Mouse (Mus musculus): ENCODE data around the gene Rflna.

The Rflna gene

DNA sequence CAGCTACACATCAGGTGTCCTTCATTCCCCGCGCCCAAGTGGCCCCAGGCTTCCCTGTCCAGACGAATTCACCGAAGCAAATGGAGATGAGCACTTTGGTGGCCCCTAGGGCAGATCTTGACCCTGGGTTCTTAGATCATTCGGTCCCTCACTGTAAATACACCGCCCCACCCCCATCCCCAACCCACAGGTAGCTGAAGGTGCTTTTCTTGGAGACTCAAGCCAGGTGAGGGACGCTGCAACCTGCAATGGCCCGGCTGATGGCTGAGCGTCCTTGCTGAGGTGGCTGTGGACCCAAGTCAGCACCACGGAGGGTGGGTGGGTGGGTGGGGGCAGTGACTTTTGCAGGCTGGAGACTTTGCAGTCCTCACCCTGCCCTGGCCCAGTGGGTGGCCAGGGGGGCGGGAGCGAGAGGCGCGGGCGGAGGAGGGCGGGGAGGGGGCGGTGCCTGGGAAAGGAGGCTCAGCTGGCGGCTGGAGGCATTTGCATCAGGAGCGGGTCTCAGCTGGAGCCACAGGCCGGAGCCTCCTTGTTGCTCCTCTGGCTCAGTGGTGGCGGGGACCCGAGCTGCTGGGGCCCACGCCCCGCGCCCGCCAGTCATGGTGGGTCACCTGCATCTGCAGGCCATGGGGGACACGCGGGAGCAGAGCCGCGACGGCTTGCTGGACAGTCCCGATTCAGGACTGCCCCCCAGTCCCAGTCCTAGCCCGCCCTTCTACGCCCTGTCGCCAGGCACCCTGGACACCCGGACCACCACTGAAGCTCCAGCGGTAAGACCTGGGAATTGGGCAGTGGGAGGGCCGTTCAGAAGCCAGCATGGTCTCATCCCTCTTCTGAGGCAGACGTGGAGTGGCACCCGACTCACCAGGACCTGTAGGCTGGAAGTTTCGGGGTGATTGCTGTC, at the start of gene Rflna:
Gene Rflna (plus strand): TSS at position 253 of the 904 bp plus-strand sequence.
- CTCF ChIA-PET, result interaction anchor here (0.6 kb wide), 1 partner anchor 452 kb away, joined by 4 read pairs; no protein-coding TSS in a partner anchor

DNA sequence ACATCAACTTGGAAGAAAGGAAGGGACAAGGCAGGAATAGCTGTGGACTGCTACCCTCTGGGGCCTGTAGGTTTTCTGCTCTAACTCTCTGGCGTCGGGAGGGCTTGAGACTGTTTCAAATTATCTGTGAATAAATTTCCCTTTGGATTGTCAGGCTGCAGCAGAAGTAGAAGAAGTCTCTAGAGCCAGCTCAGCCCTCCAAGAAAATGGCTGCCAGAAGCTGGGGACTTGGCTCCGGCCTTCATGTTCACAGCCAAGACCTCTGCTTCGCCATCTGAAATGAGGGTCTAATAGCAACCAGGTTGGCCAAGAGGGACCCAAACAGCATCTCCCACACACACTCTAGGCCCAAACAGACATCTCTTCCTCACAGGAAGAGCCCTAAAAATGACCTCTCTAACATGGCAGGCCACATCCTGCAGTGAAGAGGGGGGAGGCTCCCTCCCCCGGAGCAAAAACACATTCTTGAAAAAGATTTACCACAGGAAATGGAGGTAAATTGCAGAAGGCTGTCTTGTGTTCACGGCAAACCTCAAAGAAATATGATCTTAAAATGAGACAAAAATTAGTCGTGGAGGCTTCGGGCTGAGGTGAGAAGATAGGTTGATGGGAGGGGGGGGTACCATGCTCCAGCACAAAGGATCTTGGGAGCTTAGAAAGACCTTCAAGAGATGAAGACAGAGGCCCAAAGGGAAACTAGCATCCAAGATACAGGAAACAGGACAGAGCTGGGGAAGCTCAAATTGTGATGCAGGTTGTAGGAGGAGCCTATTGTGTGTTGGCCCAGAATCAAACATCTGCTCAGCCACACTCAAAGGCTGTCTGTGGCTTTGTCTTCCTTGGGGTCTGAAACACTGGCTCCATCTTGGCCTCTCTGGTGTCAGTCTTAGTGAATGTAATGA, 48.4 kb upstream of the Rflna start:
- CTCF ChIA-PET, result interaction anchor here (0.8 kb wide), 1 partner anchor 9 kb away, joined by 3 read pairs; no protein-coding TSS in a partner anchor

DNA sequence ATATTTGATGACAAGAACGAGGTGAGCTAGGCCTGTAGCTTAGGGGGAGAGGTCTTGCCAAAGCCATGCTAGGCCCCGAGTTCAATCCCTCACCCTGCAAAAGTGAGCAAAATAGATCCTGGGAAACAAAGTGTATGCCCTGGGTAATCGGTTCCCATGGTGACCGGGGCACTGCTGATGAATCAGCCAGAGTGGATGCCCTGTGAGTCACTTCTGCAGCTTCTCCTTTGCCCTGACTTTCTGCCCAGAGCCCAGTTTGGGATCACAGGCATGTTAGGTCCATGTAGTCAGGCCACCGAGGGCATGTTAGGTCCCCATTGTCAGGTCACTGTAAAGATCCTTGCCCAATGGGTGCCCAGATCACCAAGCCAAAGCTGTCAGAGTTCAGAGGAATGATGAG, 45.5 kb upstream of the Rflna start:
- CTCF ChIA-PET, result no interaction called here

DNA sequence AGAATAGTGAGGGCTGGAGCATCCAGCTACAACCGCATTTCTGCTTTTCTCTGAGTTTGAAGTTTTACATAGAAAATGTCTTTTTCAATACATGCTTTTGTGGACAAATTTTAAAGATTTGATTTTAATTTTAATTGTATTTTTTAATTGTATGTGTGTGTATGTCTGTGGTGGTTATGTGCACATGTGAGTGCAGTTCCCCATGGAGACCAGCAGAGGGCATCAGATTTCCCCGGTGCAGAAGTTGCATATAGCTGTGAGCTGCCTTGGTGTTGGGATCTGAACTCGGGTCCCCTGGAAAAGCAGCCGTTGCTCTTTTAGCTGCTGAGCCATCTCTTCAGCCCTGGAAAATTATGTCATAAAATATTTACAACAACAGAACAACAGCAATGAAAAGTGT, 43.9 kb upstream of the Rflna start:
- CTCF ChIA-PET, result no interaction called here

DNA sequence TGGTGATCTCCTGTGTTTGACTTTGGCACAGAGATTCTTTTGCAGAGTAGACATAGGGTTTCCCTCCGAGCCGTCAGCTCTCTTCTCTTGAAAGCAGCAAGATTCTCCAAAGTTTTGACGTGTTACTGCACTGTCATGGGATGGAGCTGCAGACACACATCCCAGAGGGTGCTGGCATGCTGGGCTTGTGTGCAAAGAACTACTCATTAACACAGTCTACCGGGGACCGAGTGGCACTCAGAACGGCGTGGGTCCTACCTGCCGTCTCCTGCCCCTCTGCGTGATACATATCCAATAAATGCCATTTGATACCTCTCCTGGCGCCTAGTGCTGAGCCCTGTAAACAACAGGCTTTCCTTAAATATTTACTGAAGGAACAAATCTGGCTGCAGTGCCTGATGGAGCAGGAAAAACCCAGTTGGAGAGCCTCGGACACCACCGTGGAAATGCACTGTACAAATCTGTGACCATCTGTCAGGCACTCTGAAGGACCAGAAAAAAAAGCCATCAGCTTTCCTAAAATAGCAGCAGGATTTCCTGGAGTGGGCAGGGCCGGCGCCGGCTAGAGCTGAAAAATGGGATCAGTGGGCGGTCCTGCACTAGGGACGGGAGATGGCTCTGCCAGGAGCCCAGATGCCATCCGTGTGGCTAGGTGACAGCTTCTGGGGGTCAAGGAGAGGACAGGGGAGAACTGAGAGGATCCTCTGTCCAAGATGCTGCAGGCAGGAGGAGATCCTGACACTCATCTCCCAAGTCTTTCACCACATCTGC, 42.7 kb upstream of the Rflna start:
- CTCF ChIA-PET, result no interaction called here

DNA sequence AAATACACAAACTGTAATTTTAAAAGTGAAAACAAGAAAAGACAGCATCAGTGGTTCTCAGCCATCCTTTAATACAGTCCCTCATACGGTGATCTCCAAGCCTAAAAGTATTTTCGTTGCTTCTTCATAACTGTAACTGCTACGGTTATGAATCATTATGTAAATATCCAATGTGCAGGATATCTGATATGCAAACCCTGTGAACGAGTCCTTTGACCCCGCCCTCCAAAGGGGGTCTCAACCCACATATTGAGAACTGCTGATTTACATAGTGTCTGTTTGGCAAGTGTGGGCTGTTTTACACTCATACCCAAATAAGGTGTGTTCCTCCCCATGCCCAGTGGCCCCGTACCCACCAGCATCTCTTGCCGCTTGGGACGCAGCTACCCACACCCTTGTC, 41.6 kb upstream of the Rflna start:
- CTCF ChIA-PET, result no interaction called here

DNA sequence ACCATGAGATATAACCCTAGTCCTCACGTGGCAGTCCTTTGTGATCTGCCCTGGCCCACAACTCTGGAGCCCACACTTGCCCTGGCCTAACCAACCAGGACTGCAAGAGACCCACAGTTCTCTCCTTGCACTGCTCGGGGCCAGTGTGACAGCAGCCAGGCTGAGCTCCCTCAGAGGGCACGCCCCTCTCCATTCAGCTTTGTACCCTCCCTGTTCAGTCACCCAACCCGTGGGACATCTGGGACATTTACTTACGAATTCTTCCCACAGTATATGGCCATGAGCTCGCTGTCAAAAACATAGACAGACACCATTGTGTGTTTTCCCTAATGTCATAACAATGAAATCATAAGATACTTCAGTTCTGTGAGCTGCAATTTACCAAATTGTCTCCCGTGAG, 40.3 kb upstream of the Rflna start:
- CTCF ChIA-PET, result no interaction called here

DNA sequence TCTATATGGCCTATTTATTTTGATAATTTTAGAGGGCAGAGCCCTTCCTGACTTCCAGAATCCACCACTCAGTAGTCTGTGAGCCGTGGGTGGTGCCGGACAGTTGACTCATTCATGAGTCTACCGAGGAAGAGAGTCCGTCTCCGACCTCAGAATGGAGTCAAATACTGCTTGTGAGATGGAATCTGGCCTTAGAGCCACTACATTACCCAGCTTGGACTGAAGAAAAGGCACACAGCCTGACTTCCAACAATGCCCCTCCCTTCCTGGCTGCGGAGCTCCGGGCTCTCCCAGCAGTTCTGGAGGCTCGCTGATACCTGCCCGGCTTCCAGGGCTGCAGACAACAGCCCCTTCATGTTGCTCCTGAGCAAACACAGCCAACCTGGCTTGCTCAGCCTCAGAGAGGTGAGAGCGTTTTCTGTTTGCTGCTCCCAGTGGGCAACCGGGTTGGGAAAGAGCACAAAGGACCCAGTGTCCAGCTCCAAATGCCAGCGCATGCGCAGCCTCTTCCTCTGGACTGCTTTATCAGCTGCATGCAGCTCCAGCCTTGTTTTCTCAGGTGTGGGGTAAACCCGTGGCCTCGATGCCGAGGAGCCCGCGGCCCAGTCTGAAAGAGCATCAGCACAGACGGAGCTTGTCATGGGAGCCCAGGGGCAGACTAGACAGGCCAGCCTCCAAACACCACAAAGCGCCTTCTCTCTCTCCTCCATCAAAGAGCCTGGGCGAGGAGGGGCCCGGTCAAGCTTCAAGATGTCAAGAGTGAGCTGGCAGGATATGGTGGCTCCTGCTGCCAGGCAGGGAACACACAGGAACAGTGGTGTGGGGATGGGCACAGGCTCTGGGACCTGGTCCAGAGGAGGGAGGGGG, 39.0 kb upstream of the Rflna start:
- CTCF ChIA-PET, result no interaction called here

DNA sequence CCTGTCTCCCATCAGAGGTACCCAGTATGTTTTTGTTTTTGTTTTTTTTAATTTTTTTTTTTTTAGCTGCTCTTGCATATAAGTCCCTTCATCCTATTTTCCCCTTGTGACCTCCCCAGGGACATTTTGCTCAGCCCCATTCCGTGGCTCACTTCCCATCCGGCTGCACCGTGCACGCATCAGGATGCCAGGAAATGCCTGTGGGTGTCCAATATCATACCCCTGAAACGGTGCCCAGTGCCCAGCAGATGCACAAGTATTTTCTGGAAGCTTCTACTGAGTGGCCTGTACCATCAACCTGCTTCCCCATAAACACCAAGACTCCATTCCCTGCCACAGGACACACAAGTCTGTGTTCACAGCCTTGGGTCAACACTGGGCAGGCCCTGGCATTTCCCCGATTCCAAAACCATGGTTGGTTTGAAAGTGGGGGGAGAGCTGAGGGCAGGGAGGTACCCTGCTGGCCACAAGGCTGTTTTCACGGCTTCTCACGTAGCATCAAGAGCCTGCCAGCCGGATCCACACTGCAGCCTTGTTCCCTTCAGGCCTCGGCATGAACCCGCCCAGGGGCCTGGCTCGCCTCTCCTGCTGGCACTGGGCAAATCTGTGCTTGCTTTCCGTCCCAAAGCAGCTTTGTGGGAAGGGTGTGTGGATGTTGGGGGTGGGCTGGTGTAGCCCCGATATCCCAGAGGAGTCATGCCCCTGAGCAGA, 36.2 kb upstream of the Rflna start:
- CTCF ChIA-PET, result no interaction called here

DNA sequence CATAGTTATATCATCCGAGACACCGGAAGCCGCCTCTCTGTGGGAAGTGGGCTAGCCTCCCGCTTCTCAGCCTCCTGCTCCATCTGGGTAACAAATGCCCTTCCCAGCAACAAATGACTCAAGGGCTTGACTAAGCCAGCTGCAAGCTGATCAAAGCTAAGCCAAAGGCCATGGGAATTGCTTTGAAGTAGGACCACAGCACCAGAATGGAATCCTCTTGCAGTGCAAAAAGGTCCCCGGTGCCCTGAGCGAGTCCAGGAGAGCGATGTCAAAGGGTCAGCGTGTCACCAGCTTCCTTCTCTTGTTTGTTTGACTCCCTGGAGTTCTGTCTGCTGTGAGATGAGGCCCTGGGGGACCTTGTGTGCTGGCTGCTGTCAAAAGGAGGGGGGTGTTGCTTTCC, 33.2 kb upstream of the Rflna start:
- CTCF ChIA-PET, result no interaction called here

DNA sequence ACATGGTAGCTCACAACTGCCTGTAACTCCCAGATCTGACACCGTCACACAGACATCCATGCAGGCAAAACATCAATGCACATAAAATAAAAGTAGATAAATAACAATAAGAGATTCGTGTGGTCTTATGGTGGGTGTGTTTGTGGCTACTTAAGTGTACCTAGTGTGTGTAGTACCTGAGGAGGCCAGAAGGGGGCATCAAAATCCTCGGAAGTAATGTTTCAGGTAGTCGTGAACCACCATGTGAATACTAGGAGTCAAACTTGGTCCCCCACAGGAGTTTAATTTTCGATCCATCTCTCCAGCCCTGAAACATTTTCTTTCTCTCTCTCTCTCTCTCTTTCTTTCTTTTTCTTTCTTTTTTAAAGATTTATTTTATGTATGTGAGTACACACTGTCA, 16.8 kb upstream of the Rflna start:
- CTCF ChIA-PET, result no interaction called here

DNA sequence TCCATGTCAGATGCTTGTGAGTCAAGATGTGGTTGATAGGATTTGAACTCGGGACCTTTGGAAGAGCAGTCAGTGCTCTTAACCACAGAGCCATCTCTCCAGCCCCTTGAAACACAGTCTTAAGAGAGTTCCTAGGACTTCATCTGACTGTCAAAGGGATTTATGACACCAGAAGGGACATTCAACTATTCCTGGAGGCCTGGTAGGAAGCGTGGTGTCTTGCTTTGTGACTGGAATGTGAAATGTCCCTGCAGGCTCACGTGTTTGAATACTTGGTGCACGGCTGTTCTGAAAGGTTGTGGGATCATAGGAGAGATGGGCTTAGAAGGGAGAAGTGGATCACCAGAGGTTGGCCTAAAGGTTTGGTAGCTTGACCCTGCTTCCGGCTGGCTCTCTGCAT, 16.4 kb upstream of the Rflna start:
- CTCF ChIA-PET, result no interaction called here

DNA sequence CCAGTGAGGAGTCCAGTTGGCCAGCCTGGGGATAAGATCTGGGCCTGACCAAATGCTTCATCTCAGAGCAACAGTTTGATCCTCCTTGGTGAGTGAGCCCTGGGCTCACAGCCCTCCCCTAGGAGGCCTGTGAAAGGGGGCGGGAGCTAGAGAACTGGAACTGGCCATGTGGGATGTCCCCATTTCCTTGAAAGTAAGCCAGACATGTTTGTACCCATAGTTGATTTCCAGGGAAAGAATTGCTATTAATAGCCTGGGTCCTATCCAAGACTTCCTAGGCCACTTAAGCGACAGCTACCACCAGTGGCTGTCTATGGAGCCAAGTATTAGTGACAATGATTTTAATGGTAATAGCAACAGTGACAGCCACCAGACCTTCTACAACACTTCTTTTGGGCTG, 13.3 kb upstream of the Rflna start:
- CTCF ChIA-PET, result no interaction called here

DNA sequence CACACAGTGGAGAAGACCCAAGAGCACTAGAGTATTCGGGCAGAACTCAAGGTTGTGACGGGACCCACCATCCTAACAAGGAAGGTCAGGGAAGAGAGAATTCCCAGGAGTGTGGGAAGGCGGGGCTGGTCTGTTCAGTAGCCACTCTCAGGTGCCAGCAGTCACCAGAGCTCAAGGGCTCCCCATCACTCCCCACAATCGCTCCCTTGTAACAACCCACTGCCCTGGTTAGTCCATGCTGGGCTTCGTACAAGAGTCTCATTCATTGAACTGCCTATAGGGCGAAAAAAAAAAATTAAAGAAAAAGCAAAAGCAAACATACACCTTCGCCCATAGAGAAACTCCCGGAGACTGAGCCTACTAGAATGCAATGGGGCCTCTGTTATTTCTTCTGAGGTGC, 10.7 kb upstream of the Rflna start:
- CTCF ChIA-PET, result no interaction called here

DNA sequence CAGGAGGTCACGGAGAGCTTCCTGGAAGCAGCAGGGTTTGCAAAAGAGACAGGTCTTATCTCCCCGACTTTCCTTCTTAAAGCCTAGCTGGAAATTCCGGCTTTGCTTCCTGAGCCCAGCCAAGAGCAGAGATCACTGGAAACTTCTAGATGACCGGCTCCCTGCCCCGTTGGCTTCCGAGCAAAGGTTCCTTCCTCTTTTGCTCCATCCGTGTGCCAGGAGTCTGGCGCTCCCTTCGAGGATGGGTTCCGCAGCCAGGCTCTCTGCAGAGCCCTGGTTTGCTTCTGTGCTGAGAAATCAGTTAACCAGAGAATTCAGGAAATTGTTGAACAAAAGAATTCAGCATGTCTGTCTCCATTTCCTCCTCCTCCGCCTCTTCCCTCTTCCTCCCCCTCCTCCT, 10.1 kb upstream of the Rflna start:
- CTCF ChIA-PET, result no interaction called here

DNA sequence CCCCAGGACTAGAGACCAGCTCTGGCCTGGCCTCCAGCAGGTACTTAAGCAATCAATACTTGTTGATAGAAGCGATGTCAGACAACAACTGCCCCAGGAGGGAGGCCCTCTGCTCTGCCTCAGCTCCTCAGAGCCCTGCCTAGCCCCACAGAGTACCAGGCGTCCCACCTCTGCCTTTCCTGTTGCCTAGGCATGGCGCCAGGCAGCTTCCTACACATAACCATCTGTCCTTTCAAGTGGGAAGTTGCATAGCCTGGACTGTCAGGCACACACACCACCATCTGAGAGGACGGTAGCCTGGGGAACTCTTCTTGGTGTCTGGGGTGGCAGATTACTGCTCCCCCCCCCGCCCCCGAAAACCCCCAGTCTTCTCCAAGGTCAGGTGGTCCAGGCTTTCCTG, 6.2 kb upstream of the Rflna start:
- CTCF ChIA-PET, result no interaction called here

DNA sequence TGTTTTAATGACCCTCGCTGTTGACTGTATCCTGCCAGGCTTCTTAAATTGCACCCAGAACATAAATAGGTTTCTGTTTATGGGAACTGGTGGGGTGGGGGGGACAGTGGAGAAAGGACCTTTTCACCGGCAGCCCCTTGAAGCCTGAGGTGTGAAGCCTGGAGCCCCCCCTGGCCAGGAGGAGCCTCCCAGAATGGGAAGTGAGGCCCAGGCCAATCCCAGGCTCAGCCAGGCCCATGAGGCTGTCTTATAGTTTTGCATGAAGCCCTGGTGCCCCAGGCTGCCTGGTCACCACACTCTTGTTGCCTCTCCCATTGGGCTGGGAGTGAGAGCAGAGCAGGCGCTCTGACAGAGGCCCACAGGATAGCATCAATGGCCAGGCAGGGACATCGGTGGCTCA, 5.1 kb upstream of the Rflna start:
- CTCF ChIA-PET, result no interaction called here

DNA sequence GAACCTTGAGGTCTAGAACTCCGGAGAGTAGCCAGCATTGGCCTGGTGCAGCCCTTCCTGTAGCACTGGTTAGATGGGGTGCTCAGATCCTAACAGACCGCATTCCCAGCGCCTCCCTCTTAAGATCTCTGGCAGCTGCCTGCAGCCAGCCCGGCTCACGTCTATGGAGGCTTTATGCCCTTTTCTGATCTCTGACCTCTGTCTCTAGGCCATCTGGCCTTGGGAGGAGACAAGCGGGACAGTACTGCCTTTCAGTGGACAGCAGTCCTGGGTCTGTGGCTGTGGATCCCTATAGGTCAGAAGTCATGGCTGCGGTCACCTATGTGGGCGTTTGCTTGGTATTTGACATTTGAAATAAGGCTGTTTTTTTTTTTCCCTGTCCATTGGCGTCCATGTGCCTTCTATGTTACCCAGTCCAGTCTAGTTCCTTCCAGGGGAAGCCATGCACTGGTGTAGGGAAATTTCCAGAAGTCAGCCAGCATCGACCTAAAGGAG, 2.2 kb upstream of the Rflna start:
- CTCF ChIA-PET, result interaction anchor here (0.7 kb wide), 1 partner anchor 21 kb away, joined by 3 read pairs; no protein-coding TSS in a partner anchor

DNA sequence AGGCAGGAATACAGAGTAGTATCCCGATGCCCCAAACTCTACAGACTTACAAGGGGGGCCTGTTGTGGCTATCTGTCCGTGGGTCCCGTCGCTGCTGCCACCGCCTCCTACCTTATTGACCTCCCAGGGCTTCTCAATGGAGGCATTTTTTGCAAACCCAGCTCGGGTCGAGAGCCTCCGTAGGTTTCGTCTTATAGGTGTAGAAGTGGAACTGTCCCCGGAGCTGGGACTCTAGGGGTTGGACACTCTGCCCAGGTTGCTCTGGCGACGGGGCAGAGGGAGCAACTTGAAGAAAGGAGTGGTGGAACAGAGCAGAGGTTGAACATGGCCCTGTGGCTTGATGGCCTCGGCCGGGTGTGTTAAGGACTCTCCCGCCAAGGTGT, 843 bp downstream of the Rflna start:
- CTCF ChIA-PET, result no interaction called here

DNA sequence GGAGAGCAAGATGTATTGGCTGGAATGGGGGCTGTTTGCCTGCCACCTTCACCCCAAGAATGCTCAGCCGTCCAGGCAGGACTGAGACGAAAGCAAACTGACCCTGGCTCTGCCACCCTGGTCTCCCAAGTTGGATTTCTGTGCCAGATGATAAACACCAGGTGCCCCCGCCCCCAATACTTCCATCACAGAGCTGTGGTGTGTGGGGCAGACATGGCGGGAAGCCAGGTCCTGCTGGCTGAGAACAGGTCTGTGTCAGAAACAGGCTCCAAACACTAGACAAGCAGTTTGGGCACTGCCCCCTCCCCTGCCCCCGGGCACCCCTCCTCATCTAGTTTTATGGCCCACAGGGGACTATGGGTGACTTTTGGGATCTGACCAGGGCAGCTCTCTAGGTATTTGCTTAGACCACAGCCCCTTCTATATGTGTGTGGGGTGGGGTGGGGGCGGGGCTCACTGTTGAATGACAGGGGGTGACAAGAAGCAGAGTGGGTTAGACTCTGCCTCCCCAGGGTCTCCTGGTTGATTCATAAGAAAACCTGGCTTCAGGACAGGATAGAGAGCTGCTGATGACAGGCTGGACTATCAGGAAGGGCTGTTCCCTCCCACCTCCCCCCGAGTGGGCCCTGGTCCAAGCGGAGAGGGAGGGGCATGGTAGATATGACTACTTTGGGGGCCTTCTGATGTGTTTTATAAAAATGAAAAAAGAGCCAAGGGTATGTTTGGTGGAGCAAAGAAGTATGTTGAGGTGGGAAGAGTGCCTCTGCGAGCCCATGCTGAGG, 3.0 kb downstream of the Rflna start:
- CTCF ChIA-PET, result no interaction called here

Data from spleen, embryonic (tissue).